Mouse (Mus musculus) liver, embryonic 14.5 days (tissue): Measurements from ENCODE around the gene P3h3.

Experiments used
- CTCF ChIP-seq: IDR thresholded peaks from 2 replicates; pipeline ENCODE4 v1.5.1; 2016; ENCODE audit warnings: antibody characterized with exemption, low read depth, control low read depth
- EP300 ChIP-seq: IDR thresholded peaks from 2 replicates; pipeline ENCODE4 v1.6.1; 2016; ENCODE audit warnings: antibody characterized with exemption, low read depth

- TF ChIP-seq CTCF (no peak), EP300 (no peak)
Measured at GRCm38 (mm10) chr6:124890997-124891396, 33.4 kb upstream of the P3h3 start.
